Mouse (Mus musculus) lung, postnatal 0 days (tissue): ENCODE data around the gene Akirin1.

Source experiments
- CTCF ChIP-seq: IDR thresholded peaks from 2 replicates; pipeline ENCODE4 v1.5.1; 2016; ENCODE audit warnings: antibody characterized with exemption, mild to moderate bottlenecking
- EP300 ChIP-seq: IDR thresholded peaks from 2 replicates; pipeline ENCODE4 v1.6.1; 2016; ENCODE audit warnings: antibody characterized with exemption, mild to moderate bottlenecking, control low read depth

DNA sequence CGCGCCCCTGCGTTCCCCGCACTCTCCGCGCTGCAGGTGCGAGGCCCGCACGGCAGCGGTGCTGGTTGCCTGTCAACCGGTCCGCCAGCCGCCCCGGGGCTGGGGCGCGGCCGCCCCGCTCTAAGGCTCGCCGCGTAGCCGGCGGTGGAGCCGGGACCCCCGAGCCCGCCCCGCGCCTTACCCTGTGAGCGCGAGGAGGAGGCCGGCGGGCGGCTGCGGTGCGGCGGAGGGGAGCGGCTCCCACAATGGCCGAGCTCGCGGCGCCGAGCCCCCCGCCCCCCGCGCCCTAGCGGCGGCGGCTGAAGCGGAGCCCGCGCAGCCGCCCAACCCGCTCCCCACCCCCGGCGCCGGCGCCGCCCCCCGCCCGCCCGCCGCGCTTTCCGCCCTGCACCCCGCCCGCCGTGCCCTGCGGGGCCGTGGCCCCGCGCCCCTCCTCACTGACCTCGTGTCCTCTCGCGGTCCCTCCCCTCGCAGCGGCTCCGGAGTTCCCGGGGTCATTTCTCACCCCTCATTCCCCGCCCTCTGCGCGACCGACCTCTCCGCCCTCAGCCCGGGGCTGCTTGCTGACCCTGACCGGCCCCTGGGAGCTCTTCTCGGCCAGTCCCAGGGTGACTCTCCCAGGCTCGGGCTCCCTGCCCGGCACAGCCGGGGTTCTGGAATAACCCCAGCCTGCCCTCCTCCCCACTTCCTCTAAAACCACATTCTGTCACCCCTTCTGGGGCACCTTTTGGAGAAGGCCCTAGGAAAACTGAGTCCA, 62.9 kb downstream of the Akirin1 start:
- TF ChIP-seq CTCF (no peak), EP300 (no peak)
